Mouse (Mus musculus) kidney, adult 2 months (tissue): Measurements from ENCODE around the gene Myo15b.
A peak's percentile ranks its signal among the peaks of the same experiment; 100 is the strongest.

Experiments used
- CTCF ChIP-seq: fragments of 200-500 bp; conservative IDR thresholded peaks from 2 replicates; pipeline ENCODE4 v1.5.1; 2011; ENCODE audit warnings: low read depth, mild to moderate bottlenecking, control low read depth, low read length, moderate library complexity, mixed read lengths; ENCODE audit not compliant: insufficient read depth, insufficient read length
- POLR2A ChIP-seq: fragments of 200-500 bp; IDR thresholded peaks from one replicate; pipeline ENCODE4 v1.6.1; 2011; ENCODE audit warnings: low read depth, low read length, control low read depth

DNA sequence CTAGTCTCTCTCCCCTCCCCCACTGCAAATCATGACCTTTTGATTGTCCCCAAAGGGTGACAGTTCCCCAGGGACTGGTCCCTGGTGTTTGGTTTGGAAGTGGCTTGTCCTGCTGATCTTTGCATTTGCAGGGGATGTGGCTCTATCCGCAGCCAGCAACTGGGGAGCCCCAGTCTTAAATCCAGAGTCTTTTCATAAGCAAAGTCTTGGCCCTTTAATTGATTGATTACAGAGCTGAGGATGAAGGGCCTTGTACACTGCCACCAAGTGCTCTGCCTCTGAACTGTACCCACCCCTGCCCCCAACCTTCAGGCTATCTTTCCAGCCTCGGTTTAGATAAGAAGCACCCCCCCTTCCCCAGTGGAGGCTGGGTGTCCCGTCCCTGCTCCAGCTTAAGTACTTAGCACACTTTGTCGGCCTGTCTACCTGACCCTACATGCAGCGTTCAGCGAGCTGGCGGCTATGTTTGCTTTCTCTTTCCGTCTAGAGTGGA, 25.1 kb upstream of the Myo15b start:
- TF ChIP-seq CTCF = 0 out of 2 replicates have a peak, but pooled peaks have one; percentile 10
- TF ChIP-seq POLR2A = no peak
